Mouse (Mus musculus) gastrocnemius, postnatal 25 days (tissue): ENCODE measurements around the gene Pnkp. TPM values are rescaled to one million over a fixed set of nuclear protein-coding genes. Genes with fewer than 3 reads are reported as not detected.

Experiments used
- DNase-seq: peaks from one replicate; pipeline ENCODE4 v3.0.0; 2022
- long read RNA-seq, 2 experiments: library from polyadenylated mRNA; stranded (forward); transcript quantifications; one replicate each; pipeline ENCODE4 v2.0.0; 2021
- total RNA-seq, 2 experiments: library from RNA; stranded (reverse); gene quantifications; 1 replicate in 1 of 2; 2 replicates in 1 of 2; pipeline ENCODE4 v1.2.3; 2021

The Pnkp gene
- total RNA-seq: 10 to 100 TPM; 15.6 to 15.8 TPM
- long read RNA-seq, experiment 1, transcript Pnkp-203 (17 exons, 1,770 nt): minor isoform, 8 of 26 reads
- long read RNA-seq, experiment 1, transcript Pnkp-201 (16 exons, 2,184 nt): major isoform, 10 of 26 reads
- long read RNA-seq, experiment 1, partial matches to known transcripts: 4 of 26 reads
- long read RNA-seq, experiment 1, other reads (novel, unspliced or antisense): 3 of 26 reads
- long read RNA-seq, experiment 2, transcript Pnkp-203 (17 exons, 1,770 nt): minor isoform, 8 of 37 reads
- long read RNA-seq, experiment 2, transcript Pnkp-201 (16 exons, 2,184 nt): major isoform, 24 of 37 reads
- long read RNA-seq, experiment 2, partial matches to known transcripts: 2 of 37 reads
- long read RNA-seq, experiment 2, other reads (novel, unspliced or antisense): 2 of 37 reads

DNA sequence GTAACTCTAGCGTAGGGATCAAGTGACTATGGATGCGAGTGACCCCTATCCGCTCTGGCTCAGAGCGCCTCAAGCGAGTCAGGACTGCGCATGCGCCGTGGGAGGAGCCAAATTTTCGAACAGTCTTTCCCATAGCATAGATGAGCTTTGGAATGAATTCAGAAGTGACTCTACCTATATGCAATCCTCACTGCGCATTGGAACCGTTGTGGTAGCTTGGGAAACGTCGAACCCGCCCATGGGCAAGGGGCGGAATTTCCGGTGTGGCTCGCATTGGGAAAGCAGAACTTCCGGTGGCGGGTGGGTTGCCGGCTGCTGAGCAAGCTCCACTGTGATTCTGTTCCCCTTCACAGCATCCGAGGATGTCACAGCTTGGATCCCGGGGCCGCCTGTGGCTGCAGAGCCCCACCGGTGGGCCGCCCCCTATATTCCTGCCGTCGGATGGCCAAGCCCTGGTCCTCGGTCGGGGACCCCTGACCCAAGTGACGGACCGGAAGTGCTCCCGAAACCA is at the start of gene Pnkp:
Gene Pnkp, plus strand, starts transcription at position 98 of the 511 bp plus-strand sequence.
- peak; percentile 80 for DNase-seq

DNA sequence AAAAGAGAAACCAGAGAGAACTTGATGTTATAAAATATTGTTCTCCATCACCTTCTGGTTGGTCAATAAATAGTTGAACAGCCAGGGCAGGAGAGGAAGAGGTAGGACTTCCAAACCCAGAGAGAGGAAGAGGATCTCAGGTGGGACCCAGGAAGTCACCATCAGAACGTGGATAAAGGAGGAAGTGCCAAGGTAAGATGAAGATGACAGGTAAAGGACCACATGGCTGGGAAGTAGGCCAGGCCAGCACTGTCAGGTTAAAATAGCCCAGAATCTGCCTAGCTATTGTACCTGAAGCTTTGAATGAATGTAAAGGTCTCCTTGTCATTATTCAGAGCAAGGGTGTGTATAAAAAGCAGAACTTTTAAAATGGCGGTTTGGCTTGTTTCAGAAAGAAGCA is 48.0 kb upstream of the Pnkp start:
- DNase-seq: no peak

DNA sequence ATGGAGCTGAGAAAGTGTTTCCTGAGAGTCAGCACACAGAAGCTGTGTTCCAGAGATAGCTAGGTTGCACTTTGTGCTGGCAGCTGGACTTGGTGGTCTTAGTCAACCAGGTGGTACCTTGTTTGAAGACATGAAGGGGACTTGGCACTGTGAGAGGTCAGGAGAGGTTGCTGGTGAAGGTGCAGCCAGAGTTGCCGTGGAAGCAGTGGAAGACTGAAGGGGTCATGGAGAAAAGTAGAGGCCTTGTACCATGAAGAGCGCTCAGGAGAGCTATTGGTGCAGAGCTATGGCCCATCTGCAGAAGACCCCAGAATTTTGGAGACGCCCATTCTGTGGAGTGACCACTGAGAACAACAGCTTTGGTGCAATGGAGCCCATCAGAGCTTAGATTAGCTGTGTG is 47.5 kb upstream of the Pnkp start:
- no peak for DNase-seq

DNA sequence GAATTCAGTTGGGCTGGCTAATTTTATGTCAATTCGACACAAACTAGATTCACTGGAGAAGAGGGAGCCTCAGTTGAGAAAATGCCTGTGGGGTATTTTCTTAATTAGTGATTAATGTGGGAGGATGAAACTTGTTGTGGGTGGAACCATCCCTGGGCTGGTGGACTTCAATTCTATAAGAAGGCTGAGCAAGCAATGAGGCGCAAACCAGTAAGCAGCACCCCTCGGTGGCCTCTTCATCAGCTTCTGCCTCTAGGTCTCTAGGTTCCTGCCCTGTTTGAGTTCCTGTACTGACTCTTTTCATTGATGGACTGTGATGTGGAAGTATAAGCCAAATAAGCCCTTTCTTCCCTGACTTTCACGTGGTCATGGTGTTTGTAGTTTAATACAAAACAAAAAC is 46.6 kb upstream of the Pnkp start:
- no peak for DNase-seq

DNA sequence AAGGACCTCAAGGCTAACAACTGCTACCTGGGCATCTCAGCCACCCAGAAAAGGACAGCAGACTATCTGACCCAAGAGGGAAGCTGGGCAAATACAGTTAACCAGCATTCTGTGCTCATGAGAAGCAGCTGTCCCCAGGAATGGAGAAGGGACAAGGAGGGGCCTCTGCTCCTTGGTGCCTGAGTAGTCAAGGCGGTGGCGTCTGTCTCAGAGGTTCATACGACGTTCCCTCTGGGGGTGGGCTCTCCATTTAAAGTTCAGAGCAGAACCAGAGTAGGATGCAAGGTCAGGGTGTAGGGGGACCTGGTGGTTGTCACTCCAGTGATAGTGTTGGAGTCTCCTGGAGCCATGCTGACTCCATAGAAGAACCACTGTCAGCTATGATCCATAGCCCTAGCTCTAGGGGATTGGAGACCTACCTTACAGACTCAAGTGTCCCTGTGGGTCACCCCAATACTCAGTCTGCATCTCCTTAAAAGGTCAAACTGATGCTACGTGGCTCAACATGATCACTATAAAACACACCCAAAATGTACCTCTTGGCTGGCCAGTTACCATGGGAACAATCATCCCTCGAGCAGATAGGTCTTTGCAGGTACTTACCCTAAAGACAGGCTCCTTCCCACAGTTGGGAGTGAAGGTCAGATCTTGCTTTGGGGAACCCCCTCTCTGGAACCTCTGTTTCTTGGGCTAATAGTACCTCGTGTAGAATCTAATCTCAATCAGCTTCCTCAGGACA is 46.0 kb upstream of the Pnkp start:
- no peak for DNase-seq

DNA sequence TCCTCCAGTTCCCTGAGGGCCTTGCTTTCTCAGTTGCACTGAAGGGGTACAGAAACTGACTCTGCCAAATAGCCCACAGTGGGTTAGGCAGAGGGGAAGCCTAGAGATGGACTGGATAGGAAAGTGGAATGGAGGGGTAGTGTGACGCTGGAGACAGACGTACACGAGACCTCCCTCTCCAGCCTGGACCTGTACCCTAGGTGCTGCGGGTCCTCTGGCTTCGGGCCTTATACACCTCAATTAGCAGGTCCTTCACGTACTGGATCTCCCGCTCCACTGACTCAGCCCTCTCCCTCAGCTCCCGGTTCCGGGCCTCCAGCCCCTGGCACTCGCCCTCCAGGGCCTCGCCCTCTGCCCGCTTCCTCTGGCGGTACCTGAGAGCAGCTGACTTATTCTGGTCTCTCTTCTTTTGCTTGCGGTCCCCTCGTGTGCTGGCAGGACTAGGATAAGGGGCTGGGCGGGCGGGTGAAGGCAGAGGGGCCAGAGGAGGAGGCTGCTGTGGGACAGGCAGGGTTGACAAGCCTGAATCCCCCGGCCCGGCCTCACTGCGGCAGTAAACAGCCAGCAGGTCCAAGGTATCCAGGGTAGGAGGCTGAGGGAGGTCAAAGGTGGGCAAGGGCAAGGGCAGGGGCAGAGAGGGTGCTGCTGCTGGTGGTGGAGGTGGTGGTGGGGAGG is 44.2 kb upstream of the Pnkp start:
- DNase-seq: no peak

DNA sequence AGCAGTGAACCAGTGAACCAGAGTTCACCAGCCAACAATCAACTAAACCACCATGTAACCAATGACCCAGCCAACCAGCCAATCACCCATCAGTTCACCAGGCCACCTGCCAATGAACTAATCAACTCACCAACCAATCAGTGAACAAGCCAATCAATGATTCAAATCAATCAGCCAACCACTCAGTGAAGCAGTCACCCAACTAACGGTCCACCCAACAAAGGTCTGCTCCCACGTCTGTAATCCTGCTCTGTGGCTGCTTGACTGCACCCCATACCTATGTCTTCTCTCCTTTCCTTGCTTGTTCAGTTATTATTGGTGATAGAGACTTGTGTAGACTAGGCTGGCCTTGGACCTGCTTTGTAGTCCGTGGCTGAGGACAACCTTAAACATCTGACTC is 43.0 kb upstream of the Pnkp start:
- DNase-seq: no peak

DNA sequence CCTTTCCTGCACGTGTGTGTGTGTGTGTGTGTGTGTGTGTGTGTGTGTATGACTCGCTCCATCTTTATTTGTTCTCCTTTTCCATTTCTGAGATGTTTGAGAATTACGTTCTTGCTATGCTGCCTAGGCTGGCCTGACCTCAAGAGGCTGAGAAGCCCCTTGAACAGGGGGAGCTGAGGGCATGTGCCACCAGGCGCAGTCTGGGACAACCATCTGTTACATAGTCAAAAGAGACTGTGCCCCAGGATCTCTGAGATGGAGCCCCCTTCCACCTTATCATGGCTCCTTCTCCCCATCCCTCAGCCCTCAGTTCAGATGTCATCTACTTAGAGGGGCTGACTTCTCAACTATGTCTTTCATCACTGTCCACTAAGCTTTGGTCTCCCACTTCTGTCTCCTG is 42.5 kb upstream of the Pnkp start:
- no peak for DNase-seq

DNA sequence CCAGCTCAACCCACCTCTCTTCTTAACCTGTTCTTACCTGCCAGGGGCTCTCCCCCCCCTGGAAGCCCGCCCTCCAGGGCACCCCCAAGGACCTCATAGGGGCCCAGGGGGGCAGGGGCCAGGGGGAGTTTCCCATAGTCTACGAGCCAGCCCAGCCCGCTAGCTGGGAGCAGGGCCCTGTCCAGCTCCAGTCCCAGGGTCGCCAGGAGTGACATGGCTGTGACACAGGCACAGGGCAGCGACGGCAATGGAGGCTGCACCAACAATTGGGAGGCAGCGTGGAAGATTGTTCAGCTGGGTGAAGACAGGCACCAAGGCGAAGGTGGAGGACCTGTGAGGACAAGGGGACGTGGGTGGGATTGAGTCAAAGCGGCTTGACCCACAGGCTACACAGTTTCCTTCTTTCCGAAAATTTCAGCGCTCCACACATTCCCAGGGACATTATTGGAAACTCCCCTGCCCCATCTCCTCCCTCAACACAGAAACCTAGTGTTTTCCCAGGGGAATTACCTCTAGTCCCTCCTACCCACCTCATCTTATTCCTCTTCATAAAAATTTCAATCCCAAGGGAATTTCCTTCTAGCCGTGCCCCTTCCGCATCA is 41.9 kb upstream of the Pnkp start:
- no peak for DNase-seq

DNA sequence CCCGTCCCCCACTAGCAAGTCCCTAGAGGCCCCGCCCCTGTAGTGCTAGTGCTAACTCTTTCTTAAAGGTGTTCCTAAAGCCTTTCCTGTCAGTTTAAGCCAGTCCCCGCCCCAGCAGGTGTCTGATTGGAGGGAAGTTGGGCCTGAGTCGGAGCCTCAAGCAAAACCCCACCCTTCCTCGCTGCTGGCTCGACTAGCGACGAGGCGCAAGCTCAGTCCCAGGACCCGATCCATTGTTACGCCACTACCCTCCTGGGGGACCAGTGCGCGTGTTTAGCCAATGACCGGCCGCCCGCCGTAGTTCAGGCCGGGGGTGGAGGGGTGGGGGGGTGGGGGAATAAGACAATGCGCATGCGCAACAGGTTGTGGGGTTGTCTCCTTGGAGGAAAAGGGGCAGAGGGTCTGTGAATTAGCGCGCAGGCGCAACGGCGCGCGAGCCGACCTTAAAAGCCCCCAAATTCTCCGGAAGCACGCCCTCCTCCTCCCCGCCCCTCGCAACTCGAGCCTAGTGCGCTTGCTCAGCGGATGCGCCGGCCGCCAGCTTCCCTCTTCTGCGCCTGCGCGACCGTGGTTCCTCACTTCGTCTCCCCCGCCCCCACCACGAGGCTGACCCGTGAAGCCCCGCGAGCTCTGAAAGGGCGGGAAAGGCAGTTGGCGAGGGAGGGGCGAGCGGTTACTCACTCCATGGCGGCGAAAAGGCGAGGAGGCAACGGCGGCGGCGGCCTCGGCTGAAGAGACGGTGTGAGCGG is 41.0 kb upstream of the Pnkp start, which contains the start of the genes Nup62 and Il4i1:
Gene Nup62, plus strand, starts transcription at position 368 of the 749 bp plus-strand sequence.
Gene Il4i1, plus strand, starts transcription at position 667 of the 749 bp plus-strand sequence.
- DNase-seq: peak; percentile 98

DNA sequence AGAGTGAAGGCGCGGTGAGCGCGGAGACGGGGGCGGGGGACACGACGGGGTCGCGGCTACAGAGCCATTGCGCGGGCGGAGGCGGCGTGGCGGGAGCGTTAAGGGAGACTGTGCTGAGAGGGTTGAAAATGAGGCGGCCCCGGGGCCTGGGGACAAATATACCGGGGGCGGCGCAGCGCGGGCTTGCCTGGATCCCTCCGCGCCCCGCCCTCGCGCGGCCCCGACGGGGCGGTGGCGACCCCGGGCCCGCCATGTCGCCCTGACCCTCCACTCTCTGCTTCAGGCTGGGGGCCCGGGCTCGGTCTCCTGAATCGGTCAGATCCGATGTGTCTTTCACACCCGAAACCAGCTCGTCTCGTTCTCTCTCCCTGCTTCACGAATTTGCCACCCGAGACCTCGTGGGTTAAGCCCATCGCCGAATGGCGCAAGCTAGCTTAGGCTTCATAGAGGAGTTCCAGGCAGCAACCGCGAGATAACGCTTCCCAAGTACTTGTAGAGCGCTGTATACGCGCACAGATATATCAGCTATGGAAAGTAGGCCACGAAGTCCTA is 40.4 kb upstream of the Pnkp start, which contains the start of gene Atf5:
Gene Atf5, minus strand, starts transcription at position 189 of the 552 bp plus-strand sequence.
- DNase-seq: no peak

DNA sequence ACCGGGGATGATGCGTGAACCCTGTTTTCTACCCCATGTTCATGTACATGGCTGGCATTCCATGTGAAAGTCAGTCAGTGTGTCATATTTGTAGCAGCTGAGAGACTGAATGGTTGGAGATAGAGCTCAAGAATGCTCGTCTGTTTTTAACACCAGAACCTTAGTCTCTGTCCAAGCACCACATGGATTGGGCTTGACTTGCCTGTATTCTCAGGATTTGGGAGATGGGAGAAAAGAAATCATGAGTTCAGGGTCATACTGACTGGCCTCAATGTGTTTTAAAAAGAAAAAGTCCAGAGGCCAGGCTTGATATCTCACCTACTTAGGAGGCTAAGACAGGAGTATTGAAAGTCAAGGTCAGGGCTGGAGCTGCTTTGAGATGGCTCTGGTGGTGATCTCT is 39.5 kb upstream of the Pnkp start:
- DNase-seq: no peak

DNA sequence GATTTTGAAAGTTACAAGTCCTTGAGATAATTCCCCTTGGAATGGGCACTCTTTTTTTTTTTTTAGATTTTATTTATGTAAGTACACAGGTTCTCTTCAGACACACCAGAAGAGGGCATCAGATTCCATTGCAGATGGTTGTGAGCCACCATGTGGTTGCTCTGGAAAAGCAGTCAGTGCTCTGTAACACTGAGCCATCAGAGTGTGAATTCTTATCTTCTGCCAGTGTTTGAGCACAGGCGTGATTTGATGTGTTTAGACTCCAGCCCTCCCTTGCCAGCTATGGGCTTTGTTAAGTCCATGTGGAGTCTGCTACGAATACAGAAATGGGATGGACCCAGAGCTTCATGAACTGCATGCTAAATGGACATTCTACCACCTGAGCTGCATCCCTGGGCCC is 38.8 kb upstream of the Pnkp start:
- DNase-seq: no peak

DNA sequence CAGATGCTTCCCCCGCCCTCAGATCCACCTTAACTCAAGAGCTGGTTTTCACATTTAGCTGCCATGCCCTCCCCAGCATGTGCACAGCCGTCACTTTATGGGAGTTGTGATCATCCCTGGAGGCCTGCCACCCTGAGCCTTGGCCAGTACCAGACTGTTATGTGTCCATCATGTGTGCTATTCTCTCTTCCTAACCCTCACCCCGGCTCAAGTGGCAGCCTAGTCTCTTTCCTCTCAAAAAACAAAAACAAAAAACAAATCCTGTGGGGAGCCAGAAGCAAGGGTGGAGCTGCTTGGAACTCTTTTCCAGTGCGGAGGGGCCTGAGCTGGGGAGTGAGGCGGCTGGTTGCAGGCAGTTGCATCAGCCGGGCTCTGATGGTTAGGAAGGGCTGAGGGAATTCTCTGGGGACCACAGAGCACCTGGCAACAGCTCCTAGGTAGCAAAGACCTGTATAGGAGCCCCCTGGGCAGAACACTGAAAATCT is 38.1 kb upstream of the Pnkp start:
- DNase-seq: peak; percentile 67

DNA sequence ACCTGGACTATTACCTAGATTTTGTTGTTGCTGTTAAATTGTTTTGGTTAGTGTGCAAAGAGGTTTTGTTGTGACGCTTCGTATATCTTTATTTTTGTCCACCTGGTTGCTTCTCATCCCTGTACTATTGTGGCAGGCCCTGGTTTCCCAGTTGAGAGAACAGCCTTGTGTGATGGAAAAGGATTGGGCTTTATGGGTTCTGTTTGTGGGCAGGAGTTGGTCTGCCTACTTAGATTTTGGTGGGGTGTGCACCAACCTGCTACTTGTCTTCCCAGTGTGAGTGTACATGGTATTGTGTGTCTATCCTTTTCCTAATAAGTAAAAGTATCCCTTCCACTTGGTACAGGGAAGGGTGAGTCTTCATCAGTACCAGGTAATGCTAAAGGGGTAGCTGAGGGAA is 37.5 kb upstream of the Pnkp start:
- no peak for DNase-seq

DNA sequence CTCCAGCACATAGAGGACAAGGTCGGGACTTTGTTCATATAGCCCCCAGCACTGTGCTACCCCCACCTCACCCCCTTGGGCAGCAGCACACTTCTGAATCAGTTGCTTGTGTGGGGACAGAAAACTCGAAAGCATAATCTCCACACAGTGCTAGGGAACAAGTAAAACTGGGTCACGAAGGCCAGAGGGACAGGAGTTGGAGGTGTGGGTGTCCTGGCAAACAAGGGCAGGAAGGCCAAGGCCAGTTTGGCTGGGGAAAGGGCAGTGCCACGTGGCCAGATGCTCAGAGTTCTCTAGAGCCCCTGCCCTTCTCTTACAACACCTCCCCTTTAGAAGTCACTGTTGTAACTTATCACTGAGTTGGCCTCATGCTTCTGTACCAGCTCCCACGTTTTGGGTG is 37.1 kb upstream of the Pnkp start:
- no peak for DNase-seq

DNA sequence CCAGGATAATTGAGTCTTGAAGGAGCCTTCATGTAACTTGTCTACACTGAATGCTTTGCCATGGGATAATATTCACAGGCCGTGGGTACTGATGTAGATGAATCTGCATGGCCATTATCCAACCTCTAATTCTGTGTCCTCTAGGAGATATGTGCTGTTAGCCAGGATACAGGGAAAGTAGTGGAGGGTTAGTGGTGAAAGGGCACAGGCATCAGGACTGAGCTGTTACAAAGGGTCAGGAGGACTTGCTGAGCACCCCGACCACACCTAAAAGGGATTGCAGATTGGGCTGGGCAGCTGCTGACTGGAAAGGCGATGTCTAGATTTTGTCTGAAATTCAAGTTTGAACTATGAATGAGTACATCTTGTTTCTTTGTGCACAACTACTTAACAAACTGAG is 36.4 kb upstream of the Pnkp start:
- no peak for DNase-seq

DNA sequence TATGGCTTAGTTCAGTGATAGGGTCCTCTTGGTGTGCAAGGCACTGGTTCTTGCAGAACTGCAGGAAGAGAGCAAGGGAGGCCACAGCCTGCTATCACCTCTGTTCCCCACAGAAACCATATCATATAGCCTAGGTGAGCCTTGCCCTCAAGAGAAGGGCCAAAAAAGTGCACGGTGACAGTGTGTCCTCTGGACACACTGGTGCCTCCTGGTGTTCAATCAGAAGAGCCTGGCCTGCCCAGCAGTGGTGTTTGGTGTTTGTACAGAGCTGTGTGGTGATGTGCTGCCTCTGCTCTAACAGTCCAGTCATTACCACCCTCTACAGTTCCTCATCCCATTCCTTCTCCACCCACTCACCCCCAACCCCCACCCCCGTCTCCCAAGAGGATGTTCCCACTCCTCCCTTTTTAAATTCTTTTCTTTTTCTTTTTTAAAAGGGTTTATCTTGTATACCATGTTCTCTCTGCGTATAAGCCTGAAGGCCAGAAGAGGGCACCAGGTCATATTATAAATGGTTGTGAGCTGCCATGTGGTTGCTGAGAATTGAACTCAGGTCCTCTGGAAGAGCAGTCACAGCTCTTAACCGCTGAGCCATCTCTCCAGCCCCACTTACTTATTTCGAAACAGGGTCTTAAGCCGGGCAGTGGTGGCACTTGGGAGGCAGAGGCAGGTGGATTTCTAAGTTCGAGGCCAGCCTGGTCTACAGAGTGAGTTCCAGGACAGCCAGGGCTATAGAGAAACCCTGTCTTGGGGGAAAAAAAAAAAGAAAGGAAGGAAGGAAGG is 35.1 kb upstream of the Pnkp start:
- DNase-seq: no peak

DNA sequence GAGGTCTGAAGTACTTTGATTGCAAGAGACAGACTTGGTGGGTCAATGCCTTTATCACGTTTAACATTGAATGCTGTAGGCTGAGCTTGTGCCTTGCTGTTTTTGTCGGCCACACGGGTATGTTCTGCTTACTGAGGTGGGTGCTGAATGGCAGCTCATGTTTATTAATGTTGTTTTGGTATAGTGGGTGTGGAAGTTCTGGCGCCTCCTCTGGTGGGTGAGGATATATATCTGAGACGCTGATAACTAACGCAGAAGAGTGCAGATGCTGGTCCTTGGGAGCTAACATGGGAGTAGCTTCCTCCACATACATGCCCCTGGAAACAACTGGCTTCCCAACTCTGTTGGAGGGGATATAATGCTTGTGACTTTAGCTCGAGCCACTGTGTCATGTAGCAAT is 33.5 kb upstream of the Pnkp start:
- DNase-seq: no peak

DNA sequence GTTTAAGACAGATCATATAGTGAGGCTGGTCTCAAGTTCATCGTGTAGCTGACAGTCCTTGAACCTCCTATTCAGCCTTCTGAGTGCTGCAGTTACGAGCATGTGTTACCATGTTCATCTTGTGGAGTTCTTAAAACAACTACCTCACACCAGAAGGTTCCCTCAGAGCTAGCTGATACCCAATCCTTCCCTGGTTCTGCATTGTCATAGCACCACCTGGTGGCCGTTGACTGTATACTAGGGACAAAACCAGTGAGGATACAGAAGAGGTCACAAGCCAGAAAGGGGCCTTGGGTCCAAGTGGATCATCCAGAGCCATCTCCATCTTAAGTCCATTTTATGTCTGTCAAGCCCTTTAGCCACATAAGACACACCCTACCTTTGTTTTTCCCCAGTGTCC is 32.1 kb upstream of the Pnkp start:
- peak; percentile 58 for DNase-seq
